Mouse (Mus musculus): ENCODE data around the gene Fam129c. TPM values are rescaled to one million over a fixed set of nuclear protein-coding genes. Genes with fewer than 3 reads are reported as not detected.

The Fam129c gene
- polyA plus RNA-seq, 1 experiment: 23.9 TPM

- peaks cover 42% of the 10 kb centered on the region for H3K4me1 ChIP-seq (replicated peaks; ENCODE audit: control insufficient read depth, insufficient read depth, low read length)
- TF ChIP-seq CTCF (IDR thresholded peaks at IDR 0.05; ENCODE audit: borderline replicate concordance, control insufficient read depth, extremely low read depth, insufficient read depth, low read length, poor library complexity): peak; percentile 56; the same call in 1 of the 2 replicates
- TF ChIP-seq POLR2A (IDR thresholded peaks at IDR 0.05; ENCODE audit: control insufficient read depth, extremely low read depth, insufficient read depth, low read length, poor library complexity): 0 out of 2 replicates have a peak, but pooled peaks have one; percentile 43
- peak; percentile 80 for DNase-seq
- no peaks in the 10 kb centered on the region for H3K36me3 ChIP-seq (ENCODE audit: control insufficient read depth, insufficient read depth, low read length)
- H3K27me3 ChIP-seq (ENCODE audit: control insufficient read depth, insufficient read depth, low read length): no peaks in the 10 kb centered on the region
- peak overlapping the region; percentile 70 for H3K4me3 ChIP-seq (ENCODE audit: control insufficient read depth, insufficient read depth, low read length)
- WGBS: 2% methylated on average over 24 of the region's 24 CpGs
- no peak overlapping the region for H3K27ac ChIP-seq (ENCODE audit: control insufficient read depth, insufficient read depth, low read length)
Measured at GRCm38 (mm10) chr8:71558958-71559690, 38.3 kb upstream of the Fam129c start.

- TF ChIP-seq POLR2A (IDR thresholded peaks at IDR 0.05; ENCODE audit: control insufficient read depth, extremely low read depth, insufficient read depth, low read length, poor library complexity): no peak
- no peak for TF ChIP-seq CTCF (IDR thresholded peaks at IDR 0.05; ENCODE audit: borderline replicate concordance, control insufficient read depth, extremely low read depth, insufficient read depth, low read length, poor library complexity)
- Histone ChIP-seq H3K27ac (ENCODE audit: control insufficient read depth, insufficient read depth, low read length) (no peak overlapping the region), H3K4me1 (replicated peaks; ENCODE audit: control insufficient read depth, insufficient read depth, low read length) (peaks cover 39% of the 10 kb centered on the region), H3K27me3 (ENCODE audit: control insufficient read depth, insufficient read depth, low read length) (no peaks in the 10 kb centered on the region), H3K36me3 (ENCODE audit: control insufficient read depth, insufficient read depth, low read length) (no peaks in the 10 kb centered on the region), H3K4me3 (ENCODE audit: control insufficient read depth, insufficient read depth, low read length) (no peak overlapping the region)
- no peak for DNase-seq
- WGBS: 86% methylated on average over 3 of the region's 3 CpGs
Measured at GRCm38 (mm10) chr8:71560071-71560470, 37.4 kb upstream of the Fam129c start.

GRCm38 (mm10) chr8:71560765-71561164, 36.7 kb upstream of the Fam129c start:
- no peaks in the 10 kb centered on the region for H3K36me3 ChIP-seq (ENCODE audit: control insufficient read depth, insufficient read depth, low read length)
- DNase-seq: no peak
- no peak overlapping the region for H3K4me3 ChIP-seq (ENCODE audit: control insufficient read depth, insufficient read depth, low read length)
- TF ChIP-seq POLR2A (IDR thresholded peaks at IDR 0.05; ENCODE audit: control insufficient read depth, extremely low read depth, insufficient read depth, low read length, poor library complexity): no peak
- no peaks in the 10 kb centered on the region for H3K27me3 ChIP-seq (ENCODE audit: control insufficient read depth, insufficient read depth, low read length)
- peaks cover 39% of the 10 kb centered on the region for H3K4me1 ChIP-seq (replicated peaks; ENCODE audit: control insufficient read depth, insufficient read depth, low read length)
- no peak overlapping the region for H3K27ac ChIP-seq (ENCODE audit: control insufficient read depth, insufficient read depth, low read length)
- WGBS: 95% methylated on average over 5 of the region's 5 CpGs

- H3K27me3 ChIP-seq (ENCODE audit: control insufficient read depth, insufficient read depth, low read length): no peaks in the 10 kb centered on the region
Measured at GRCm38 (mm10) chr8:71561401-71561800, 36.0 kb upstream of the Fam129c start.

GRCm38 (mm10) chr8:71562751-71563150, 34.7 kb upstream of the Fam129c start:
- TF ChIP-seq POLR2A (IDR thresholded peaks at IDR 0.05; ENCODE audit: control insufficient read depth, extremely low read depth, insufficient read depth, low read length, poor library complexity) (no peak), CTCF (IDR thresholded peaks at IDR 0.05; ENCODE audit: borderline replicate concordance, control insufficient read depth, extremely low read depth, insufficient read depth, low read length, poor library complexity) (peak; percentile 94)
- H3K4me3 ChIP-seq (ENCODE audit: control insufficient read depth, insufficient read depth, low read length): no peak overlapping the region
- no peaks in the 10 kb centered on the region for H3K27me3 ChIP-seq (ENCODE audit: control insufficient read depth, insufficient read depth, low read length)
- no peaks in the 10 kb centered on the region for H3K36me3 ChIP-seq (ENCODE audit: control insufficient read depth, insufficient read depth, low read length)
- peak; percentile 87 for DNase-seq
- 1% methylated on average over 33 of the region's 33 CpGs for WGBS
- peaks cover 29% of the 10 kb centered on the region for H3K4me1 ChIP-seq (replicated peaks; ENCODE audit: control insufficient read depth, insufficient read depth, low read length)
- no peak overlapping the region for H3K27ac ChIP-seq (ENCODE audit: control insufficient read depth, insufficient read depth, low read length)

More at GRCm38 (mm10) chr8:71561401-71561800, 36.0 kb upstream of the Fam129c start:
- 4% methylated on average over 15 of the region's 15 CpGs for WGBS
- Histone ChIP-seq H3K4me3 (ENCODE audit: control insufficient read depth, insufficient read depth, low read length) (no peak overlapping the region), H3K4me1 (replicated peaks; ENCODE audit: control insufficient read depth, insufficient read depth, low read length) (peaks cover 39% of the 10 kb centered on the region), H3K36me3 (ENCODE audit: control insufficient read depth, insufficient read depth, low read length) (no peaks in the 10 kb centered on the region), H3K27ac (ENCODE audit: control insufficient read depth, insufficient read depth, low read length) (no peak overlapping the region)
- TF ChIP-seq POLR2A (IDR thresholded peaks at IDR 0.05; ENCODE audit: control insufficient read depth, extremely low read depth, insufficient read depth, low read length, poor library complexity) (0 out of 2 replicates have a peak, but pooled peaks have one; percentile 21), CTCF (IDR thresholded peaks at IDR 0.05; ENCODE audit: borderline replicate concordance, control insufficient read depth, extremely low read depth, insufficient read depth, low read length, poor library complexity) (peak; percentile 94; the same call in 1 of the 2 replicates)
- peak; percentile 66 for DNase-seq

- no peak for TF ChIP-seq CTCF (IDR thresholded peaks at IDR 0.05; ENCODE audit: borderline replicate concordance, control insufficient read depth, extremely low read depth, insufficient read depth, low read length, poor library complexity)
- no peak for TF ChIP-seq POLR2A (IDR thresholded peaks at IDR 0.05; ENCODE audit: control insufficient read depth, extremely low read depth, insufficient read depth, low read length, poor library complexity)
- Histone ChIP-seq H3K27ac (ENCODE audit: control insufficient read depth, insufficient read depth, low read length) (no peak overlapping the region), H3K36me3 (ENCODE audit: control insufficient read depth, insufficient read depth, low read length) (no peaks in the 10 kb centered on the region), H3K4me1 (replicated peaks; ENCODE audit: control insufficient read depth, insufficient read depth, low read length) (peaks cover 19% of the 10 kb centered on the region), H3K4me3 (ENCODE audit: control insufficient read depth, insufficient read depth, low read length) (no peak overlapping the region), H3K27me3 (ENCODE audit: control insufficient read depth, insufficient read depth, low read length) (no peaks in the 10 kb centered on the region)
- no peak for DNase-seq
- 93% methylated on average over 4 of the region's 4 CpGs for WGBS
Measured at GRCm38 (mm10) chr8:71563992-71564391, 33.5 kb upstream of the Fam129c start.
